Mouse (Mus musculus): ENCODE results near the gene Pdzd9.

- TF ChIP-seq CTCF (IDR thresholded peaks at IDR 0.05; ENCODE audit: insufficient read depth, low read length) (peak; percentile 33), POLR2A (IDR thresholded peaks at IDR 0.05; ENCODE audit: borderline replicate concordance, extremely low read depth, low read depth, low read length) (no peak)
Observed at GRCm38 (mm10) chr7:120690634-120691033, 20.5 kb upstream of the Pdzd9 start.
